Mouse (Mus musculus): ENCODE data around the gene Hsd17b2. TPM values are rescaled to one million over a fixed set of nuclear protein-coding genes. Genes with fewer than 3 reads are reported as not detected.

The Hsd17b2 gene
- polyA plus RNA-seq, 1 experiment: not detected

- TF ChIP-seq CTCF (IDR thresholded peaks at IDR 0.05; ENCODE audit: extremely low read depth, insufficient read depth, insufficient read length, insufficient replicate concordance) (no peak), POLR2A (IDR thresholded peaks at IDR 0.05; ENCODE audit: low read depth, low read length) (no peak)
- DNase-seq (ENCODE audit: low read depth in 1 of 2, low spot score in 2 of 2): no peak
- 76% methylated on average over 5 of the region's 5 CpGs for WGBS
- Histone ChIP-seq H3K27ac (ENCODE audit: insufficient read depth, low read length) (no peak overlapping the region), H3K27me3 (ENCODE audit: control insufficient read depth, insufficient read depth, low read length) (no peaks in the 10 kb centered on the region), H3K36me3 (ENCODE audit: control insufficient read depth, insufficient read depth, low read length) (no peaks in the 10 kb centered on the region), H3K4me3 (ENCODE audit: extremely low read depth, insufficient read depth, insufficient read length) (no peak overlapping the region), H3K4me1 (ENCODE audit: control insufficient read depth, insufficient read depth, insufficient read length) (no peaks in the 10 kb centered on the region)
Observed at GRCm38 (mm10) chr8:117765947-117766346, 64.2 kb downstream of the Hsd17b2 start.

DNA sequence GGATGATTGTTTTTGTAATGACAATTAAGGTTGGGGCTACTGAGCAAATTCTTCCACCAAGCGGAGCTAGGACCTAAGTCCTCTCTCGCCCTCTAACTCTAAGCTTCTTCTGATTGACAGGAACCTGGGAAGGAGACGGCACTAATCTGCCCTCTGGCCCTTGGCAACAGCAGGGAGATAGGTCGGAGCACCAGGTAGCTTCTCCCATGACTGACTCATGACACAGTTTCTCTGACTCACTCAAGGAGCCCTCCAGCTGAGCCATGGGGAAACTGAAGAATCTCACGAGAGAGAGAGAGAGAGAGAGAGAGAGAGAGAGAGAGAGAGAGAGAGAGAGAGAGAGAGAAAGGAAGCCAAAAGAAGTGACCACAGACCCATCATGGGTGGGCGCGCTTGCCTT is 67.3 kb downstream of the Hsd17b2 start:
- H3K27ac ChIP-seq (ENCODE audit: insufficient read depth, low read length): no peak overlapping the region
- WGBS: 82% methylated on average over 7 of the region's 7 CpGs
- H3K27me3 ChIP-seq (ENCODE audit: control insufficient read depth, insufficient read depth, low read length): no peaks in the 10 kb centered on the region
- no peaks in the 10 kb centered on the region for H3K4me1 ChIP-seq (ENCODE audit: control insufficient read depth, insufficient read depth, insufficient read length)
- no peak for TF ChIP-seq POLR2A (IDR thresholded peaks at IDR 0.05; ENCODE audit: low read depth, low read length)
- no peak for TF ChIP-seq CTCF (IDR thresholded peaks at IDR 0.05; ENCODE audit: extremely low read depth, insufficient read depth, insufficient read length, insufficient replicate concordance)
- DNase-seq (ENCODE audit: low read depth in 1 of 2, low spot score in 2 of 2): no peak
- H3K4me3 ChIP-seq (ENCODE audit: extremely low read depth, insufficient read depth, insufficient read length): no peak overlapping the region
- H3K36me3 ChIP-seq (ENCODE audit: control insufficient read depth, insufficient read depth, low read length): no peaks in the 10 kb centered on the region

GRCm38 (mm10) chr8:117771115-117771836 is 69.6 kb downstream of the Hsd17b2 start:
- no peak for TF ChIP-seq POLR2A (IDR thresholded peaks at IDR 0.05; ENCODE audit: low read depth, low read length)
- no peak for TF ChIP-seq CTCF (IDR thresholded peaks at IDR 0.05; ENCODE audit: extremely low read depth, insufficient read depth, insufficient read length, insufficient replicate concordance)
- no peak overlapping the region for H3K4me3 ChIP-seq (ENCODE audit: extremely low read depth, insufficient read depth, insufficient read length)
- H3K36me3 ChIP-seq (ENCODE audit: control insufficient read depth, insufficient read depth, low read length): no peaks in the 10 kb centered on the region
- WGBS: 79% methylated on average over 9 of the region's 9 CpGs
- no peaks in the 10 kb centered on the region for H3K27me3 ChIP-seq (ENCODE audit: control insufficient read depth, insufficient read depth, low read length)
- no peak overlapping the region for H3K27ac ChIP-seq (ENCODE audit: insufficient read depth, low read length)
- H3K4me1 ChIP-seq (ENCODE audit: control insufficient read depth, insufficient read depth, insufficient read length): no peaks in the 10 kb centered on the region
- no peak for DNase-seq (ENCODE audit: low read depth in 1 of 2, low spot score in 2 of 2)

DNA sequence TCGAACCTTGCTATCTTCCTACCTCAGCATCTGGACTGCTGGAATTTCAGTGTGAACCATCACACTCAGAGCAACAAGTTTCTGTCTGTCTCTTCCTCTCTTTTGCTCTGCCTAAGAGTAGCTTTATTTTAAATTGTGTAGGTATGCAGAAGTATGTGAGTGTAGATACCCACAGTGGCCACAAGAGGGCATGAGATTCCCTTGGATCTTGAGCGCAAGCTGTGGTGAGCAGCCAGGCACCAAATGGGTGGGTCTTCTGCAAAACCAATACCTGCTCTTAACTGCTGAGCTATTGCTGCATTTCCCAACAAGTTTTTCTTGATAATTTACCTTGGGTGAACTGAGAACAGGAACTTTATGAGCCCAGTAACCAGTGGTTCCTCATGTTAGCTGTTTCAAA is 70.4 kb downstream of the Hsd17b2 start:
- 76% methylated on average over 2 of the region's 2 CpGs for WGBS
- Histone ChIP-seq H3K36me3 (ENCODE audit: control insufficient read depth, insufficient read depth, low read length) (no peaks in the 10 kb centered on the region), H3K27ac (ENCODE audit: insufficient read depth, low read length) (no peak overlapping the region)

GRCm38 (mm10) chr8:117772597-117772996 is 70.9 kb downstream of the Hsd17b2 start:
- Histone ChIP-seq H3K27me3 (ENCODE audit: control insufficient read depth, insufficient read depth, low read length) (no peaks in the 10 kb centered on the region), H3K27ac (ENCODE audit: insufficient read depth, low read length) (no peak overlapping the region), H3K4me3 (ENCODE audit: extremely low read depth, insufficient read depth, insufficient read length) (no peak overlapping the region), H3K4me1 (ENCODE audit: control insufficient read depth, insufficient read depth, insufficient read length) (no peaks in the 10 kb centered on the region), H3K36me3 (ENCODE audit: control insufficient read depth, insufficient read depth, low read length) (no peaks in the 10 kb centered on the region)
- 26% methylated on average over 2 of the region's 2 CpGs for WGBS
- TF ChIP-seq POLR2A (IDR thresholded peaks at IDR 0.05; ENCODE audit: low read depth, low read length): no peak
- no peak for TF ChIP-seq CTCF (IDR thresholded peaks at IDR 0.05; ENCODE audit: extremely low read depth, insufficient read depth, insufficient read length, insufficient replicate concordance)
- DNase-seq (ENCODE audit: low read depth in 1 of 2, low spot score in 2 of 2): no peak

More for the DNA sequence above, 70.4 kb downstream of the Hsd17b2 start:
- TF ChIP-seq CTCF (IDR thresholded peaks at IDR 0.05; ENCODE audit: extremely low read depth, insufficient read depth, insufficient read length, insufficient replicate concordance) (peak; percentile 19; the same call in 1 of the 2 replicates), POLR2A (IDR thresholded peaks at IDR 0.05; ENCODE audit: low read depth, low read length) (no peak)
- Histone ChIP-seq H3K4me3 (ENCODE audit: extremely low read depth, insufficient read depth, insufficient read length) (no peak overlapping the region), H3K27me3 (ENCODE audit: control insufficient read depth, insufficient read depth, low read length) (no peaks in the 10 kb centered on the region), H3K4me1 (ENCODE audit: control insufficient read depth, insufficient read depth, insufficient read length) (no peaks in the 10 kb centered on the region)
- no peak for DNase-seq (ENCODE audit: low read depth in 1 of 2, low spot score in 2 of 2)

GRCm38 (mm10) chr8:117775626-117776025 is 73.9 kb downstream of the Hsd17b2 start:
- Histone ChIP-seq H3K27ac (ENCODE audit: insufficient read depth, low read length) (no peak overlapping the region), H3K36me3 (ENCODE audit: control insufficient read depth, insufficient read depth, low read length) (no peaks in the 10 kb centered on the region), H3K4me1 (ENCODE audit: control insufficient read depth, insufficient read depth, insufficient read length) (no peaks in the 10 kb centered on the region), H3K4me3 (ENCODE audit: extremely low read depth, insufficient read depth, insufficient read length) (no peak overlapping the region), H3K27me3 (ENCODE audit: control insufficient read depth, insufficient read depth, low read length) (no peaks in the 10 kb centered on the region)
- no peak for DNase-seq (ENCODE audit: low read depth in 1 of 2, low spot score in 2 of 2)
- TF ChIP-seq POLR2A (IDR thresholded peaks at IDR 0.05; ENCODE audit: low read depth, low read length): no peak
- TF ChIP-seq CTCF (IDR thresholded peaks at IDR 0.05; ENCODE audit: extremely low read depth, insufficient read depth, insufficient read length, insufficient replicate concordance): no peak
- WGBS: 67% methylated on average over 10 of the region's 10 CpGs

- Histone ChIP-seq H3K4me3 (ENCODE audit: extremely low read depth, insufficient read depth, insufficient read length) (no peak overlapping the region), H3K27me3 (ENCODE audit: control insufficient read depth, insufficient read depth, low read length) (no peaks in the 10 kb centered on the region), H3K27ac (ENCODE audit: insufficient read depth, low read length) (no peak overlapping the region), H3K36me3 (ENCODE audit: control insufficient read depth, insufficient read depth, low read length) (no peaks in the 10 kb centered on the region), H3K4me1 (ENCODE audit: control insufficient read depth, insufficient read depth, insufficient read length) (no peaks in the 10 kb centered on the region)
- WGBS: 60% methylated on average over 10 of the region's 10 CpGs
- DNase-seq (ENCODE audit: low read depth in 1 of 2, low spot score in 2 of 2): peak in 1 of 2 experiments; percentile 3
- TF ChIP-seq POLR2A (IDR thresholded peaks at IDR 0.05; ENCODE audit: low read depth, low read length) (no peak), CTCF (IDR thresholded peaks at IDR 0.05; ENCODE audit: extremely low read depth, insufficient read depth, insufficient read length, insufficient replicate concordance) (no peak)
Observed at GRCm38 (mm10) chr8:117776075-117776474, 74.4 kb downstream of the Hsd17b2 start.
